Mouse (Mus musculus): ENCODE results near the gene Cyp2c54. TPM values are rescaled to one million over a fixed set of nuclear protein-coding genes. Genes with fewer than 3 reads are reported as not detected.
"Not testable (repeated sequence)": the region's sequence is repeated elsewhere in the genome, so short reads cannot be mapped to it uniquely, and the experiment has no call there.

The Cyp2c54 gene
- total RNA-seq (2021), result not detected

DNA sequence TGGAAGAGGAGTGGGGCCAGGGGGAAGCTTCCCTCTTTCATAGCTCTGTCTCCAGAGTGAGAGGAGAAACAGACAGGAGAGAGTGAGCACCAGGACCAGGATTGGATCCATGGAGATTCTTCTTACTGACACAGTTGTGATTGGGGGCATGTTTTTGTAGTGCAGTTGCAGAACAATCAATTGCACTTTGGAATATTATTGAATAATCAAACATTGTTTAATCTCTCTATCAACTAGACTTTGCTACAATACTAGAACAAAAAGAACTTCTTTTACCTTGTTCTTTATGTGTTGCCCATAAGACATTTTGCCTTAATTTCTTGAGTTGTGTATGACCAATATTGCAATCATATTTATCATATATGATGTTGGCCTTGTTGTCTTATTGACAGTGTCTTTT is at the start of gene Cyp2c54:
Gene Cyp2c54 (minus strand): TSS at position 127 of the 400 bp plus-strand sequence.
- no peak for DNase-seq (ENCODE audit: extremely low spot score in 1 of 2, low spot score in 1 of 2)

- not testable (repeated sequence) for DNase-seq (ENCODE audit: extremely low spot score in 1 of 2, low spot score in 1 of 2)
Observed at GRCm38 (mm10) chr19:40119624-40120023, 46.0 kb upstream of the Cyp2c54 start.

GRCm38 (mm10) chr19:40091111-40091510 is 17.5 kb upstream of the Cyp2c54 start:
- DNase-seq (ENCODE audit: extremely low spot score in 1 of 2, low spot score in 1 of 2), result no peak

DNA sequence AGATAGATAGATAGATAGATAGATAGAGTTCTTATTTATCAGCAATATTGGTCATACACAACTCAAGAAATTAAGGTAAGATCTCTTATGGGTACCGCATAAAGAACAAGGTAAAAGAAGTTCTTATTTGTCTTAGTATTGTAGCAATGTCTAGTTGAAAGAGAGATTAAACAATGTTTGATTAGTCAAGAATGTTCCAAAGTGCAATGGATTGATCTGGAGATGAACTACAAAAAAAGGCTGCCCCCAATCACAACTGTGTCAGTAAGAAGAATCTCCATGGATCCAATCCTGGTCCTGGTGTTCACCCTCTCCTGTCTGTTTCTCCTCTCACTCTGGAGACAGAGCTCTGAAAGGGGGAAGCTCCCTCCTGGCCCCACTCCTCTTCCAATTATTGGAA is 15.8 kb upstream of the Cyp2c54 start, which contains the start of gene Cyp2c50:
Gene Cyp2c50 (plus strand): TSS at position 268 of the 400 bp plus-strand sequence.
- not testable (repeated sequence) for DNase-seq (ENCODE audit: extremely low spot score in 1 of 2, low spot score in 1 of 2)

DNA sequence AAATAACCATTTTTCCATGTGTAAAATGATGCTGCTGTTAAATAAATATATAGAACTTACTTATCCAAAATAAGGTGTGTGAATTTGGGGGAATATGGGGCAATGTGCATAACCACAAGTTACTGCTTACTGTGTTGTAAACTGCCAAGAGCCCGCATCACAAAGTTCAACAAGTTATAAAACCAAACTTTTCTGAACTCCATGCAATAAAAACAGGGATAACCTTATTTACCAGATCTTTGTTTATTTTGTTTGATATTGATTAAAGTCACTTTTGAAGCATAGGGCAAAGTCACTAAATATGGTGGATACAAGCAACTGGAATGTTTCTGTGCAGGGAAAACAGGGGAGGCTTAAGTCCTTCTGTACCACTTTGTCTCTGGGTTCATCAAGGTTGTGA is 14.8 kb upstream of the Cyp2c54 start:
- no peak for DNase-seq (ENCODE audit: extremely low spot score in 1 of 2, low spot score in 1 of 2)

GRCm38 (mm10) chr19:39992140-39992539 is 81.5 kb downstream of the Cyp2c54 start, which contains the start of gene Cyp2c37:
Gene Cyp2c37 (plus strand): TSS chr19:39992424.
- not testable (repeated sequence) for DNase-seq (ENCODE audit: extremely low spot score in 1 of 2, low spot score in 1 of 2)

DNA sequence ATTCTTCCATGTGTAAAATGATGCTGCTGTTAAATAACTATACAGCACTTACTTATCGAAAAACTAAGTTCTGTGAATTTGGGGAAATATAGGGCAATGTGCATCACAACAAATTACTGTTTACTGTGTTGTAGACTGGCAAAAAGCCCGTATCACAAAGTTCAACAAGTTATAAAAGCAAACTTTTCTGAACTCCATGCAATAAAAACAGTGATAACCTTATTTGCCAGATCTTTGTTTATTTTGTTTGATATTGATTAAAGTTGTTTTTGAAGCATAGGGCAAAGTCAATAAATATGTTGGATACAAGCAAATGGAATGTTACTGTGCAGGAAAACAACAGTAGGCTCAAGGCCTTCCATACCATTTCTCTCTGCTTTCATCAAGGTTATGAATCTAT is 84.2 kb downstream of the Cyp2c54 start:
- DNase-seq (ENCODE audit: extremely low spot score in 1 of 2, low spot score in 1 of 2), result no peak

Other genes with a start within 250 kb of the Cyp2c54 start
- gene Cyp2c69, start 187.0 kb downstream of the Cyp2c54 start, total RNA-seq (2021), result not detected
- gene Cyp2c37, start 81.4 kb downstream of the Cyp2c54 start, total RNA-seq (2021), result not detected
- not detected for gene Cyp2c50, start 15.9 kb upstream of the Cyp2c54 start, total RNA-seq (2021)
- 1 to 10 TPM; 2.1 to 2.3 TPM for gene Cyp2c70, start 113.5 kb upstream of the Cyp2c54 start, total RNA-seq (2021)
- 10 to 100 TPM; 13.1 to 14.3 TPM for gene Pdlim1, start 198.0 kb upstream of the Cyp2c54 start, total RNA-seq (2021)